ENCODE assay signal across 8 mouse cellular contexts in genomic region chr5:136953440-136953951, GRCm38 (mm10). TPM values are rescaled to one million over a fixed set of nuclear protein-coding genes. Genes with fewer than 3 reads are reported as not detected.
DNase-seq lines count a peak whose midpoint lies in the region; ATAC-seq and TF ChIP-seq lines count a peak whose summit lies in the region.

No protein-coding gene starts in this region.

- H3K9me3 ChIP-seq in forebrain, embryonic 10.5 days = no peaks in the 10 kb centered on the region
- H3K9me3 ChIP-seq in hindbrain, embryonic 12.5 days (replicated peaks) = no peaks in the 10 kb centered on the region
- no peaks in the 10 kb centered on the region for H3K9me3 ChIP-seq in midbrain, embryonic 11.5 days (ENCODE audit: control insufficient read depth, low read length)

- H3K27me3 ChIP-seq in Patski = no peaks in the 10 kb centered on the region
- no peaks in the 10 kb centered on the region for H3K27me3 ChIP-seq in forebrain, embryonic 10.5 days (ENCODE audit: poor library complexity, severe bottlenecking)
- H3K27me3 ChIP-seq in hindbrain, embryonic 12.5 days = no peaks in the 10 kb centered on the region
- no peaks in the 10 kb centered on the region for H3K27me3 ChIP-seq in midbrain, embryonic 11.5 days (ENCODE audit: control insufficient read depth, insufficient read depth, low read length)

- no peak for TF ChIP-seq CTCF in Patski (IDR thresholded peaks at IDR 0.05)

- H3K4me1 ChIP-seq in forebrain, embryonic 10.5 days = peaks cover 21% of the 10 kb centered on the region
- H3K4me1 ChIP-seq in hindbrain, embryonic 12.5 days = peaks cover 22% of the 10 kb centered on the region
- H3K4me1 ChIP-seq in midbrain, embryonic 11.5 days (ENCODE audit: control insufficient read depth, insufficient read depth, low read length) = peaks cover 8% of the 10 kb centered on the region

- peaks cover 30% of the 10 kb centered on the region for H3K36me3 ChIP-seq in forebrain, embryonic 10.5 days (replicated peaks)
- peaks cover 7% of the 10 kb centered on the region; the same call in 1 of the 2 replicates for H3K36me3 ChIP-seq in hindbrain, embryonic 12.5 days
- no peaks in the 10 kb centered on the region; the same call in 1 of the 2 replicates for H3K36me3 ChIP-seq in midbrain, embryonic 11.5 days (ENCODE audit: control insufficient read depth, insufficient read depth, low read length)

- H3K9ac ChIP-seq in hindbrain, embryonic 12.5 days = peak overlapping the region; percentile 83
- H3K9ac ChIP-seq in midbrain, embryonic 11.5 days (ENCODE audit: low read length) = peak overlapping the region; percentile 89

- CTCF ChIA-PET in Patski (lab: Charles Lee) = interaction anchor here (0.9 to 6.1 kb wide), 5 partner anchors 9 to 17 kb away, joined by 3 to 37 read pairs (median 9); partner anchors contain the start of gene Cldn15

- POLR2A ChIA-PET in Patski (lab: Charles Lee) = interaction anchor here (0.5 to 3.2 kb wide), 8 partner anchors 9 to 959 kb away, joined by 3 to 15 read pairs (median 4); no protein-coding TSS in a partner anchor

- peak overlapping the region; percentile 86 for H3K27ac ChIP-seq in forebrain, embryonic 10.5 days
- peak overlapping the region; percentile 77 for H3K27ac ChIP-seq in hindbrain, embryonic 12.5 days
- peak overlapping the region; percentile 54; the same call in 1 of the 2 replicates for H3K27ac ChIP-seq in midbrain, embryonic 11.5 days (ENCODE audit: low read depth, low read length)

- DNase-seq in cerebellum, adult 8-10 months = no peak
- no peak for DNase-seq in Patski (ENCODE audit: low read depth, low spot score)
- DNase-seq in forebrain, embryonic 10.5 days (ENCODE audit: extremely low spot score, low spot score) = no peak
- peak; percentile 41 to 57 for DNase-seq in layer of hippocampus, postnatal 14 days (ENCODE audit: low spot score in 2 of 2)
- no peak for DNase-seq in midbrain, embryonic 11.5 days (ENCODE audit: low spot score, missing footprints)
- no peak for DNase-seq in spleen, postnatal 4 days (ENCODE audit: low spot score in 2 of 2)

- peak overlapping the region; percentile 69 for H3K4me3 ChIP-seq in forebrain, embryonic 10.5 days
- peak overlapping the region; percentile 76 for H3K4me3 ChIP-seq in hindbrain, embryonic 12.5 days
- peak overlapping the region; percentile 80 for H3K4me3 ChIP-seq in midbrain, embryonic 11.5 days (ENCODE audit: low read depth, low read length)

- peak overlapping the region; percentile 75 for H3K4me2 ChIP-seq in hindbrain, embryonic 12.5 days (replicated peaks)
- H3K4me2 ChIP-seq in midbrain, embryonic 11.5 days = peak overlapping the region; percentile 78

- ATAC-seq in cerebellum, adult (ENCODE audit: insufficient number of reproducible peaks, low FRiP score, low TSS enrichment) = peak; percentile 19; the same call in 1 of the 2 replicates
- ATAC-seq in Patski = peak; percentile 14
- no peak; the same call in 1 of the 2 replicates for ATAC-seq in hindbrain, embryonic 12.5 days (ENCODE audit: low FRiP score)
- no peak for ATAC-seq in midbrain, embryonic 11.5 days (ENCODE audit: low FRiP score)

- 3% methylated on average over 12 of the region's 12 CpGs for WGBS in forebrain, embryonic 10.5 days
- 4% methylated on average over 12 of the region's 12 CpGs for WGBS in hindbrain, embryonic 12.5 days
- WGBS in midbrain, embryonic 11.5 days = 3% methylated on average over 12 of the region's 12 CpGs

- in situ Hi-C loops in Patski (cut with MboI; ENCODE audit: low pct_unique_long_range_greater_than_20kb) = no loop called here

RNA-seq across cellular contexts. Expression of gene Fis1, which starts 0.4 kb away (rescaled TPM):
- polyA plus RNA-seq in Patski (2021) = 280 TPM
- 243 and 263 TPM in 2 replicates for polyA plus RNA-seq in forebrain, embryonic 10.5 days (2016; fragmentation: Nextera tagmentation; extraction: Ambion mirVana)
- polyA plus RNA-seq in hindbrain, embryonic 12.5 days (2016; fragmentation: Nextera tagmentation; extraction: Ambion mirVana) = 294 and 324 TPM in 2 replicates
- 100 to 1,000 TPM; 207 to 216 TPM for total RNA-seq in layer of hippocampus, postnatal 14 days (2021)
- polyA plus RNA-seq in midbrain, embryonic 11.5 days (2014; fragmentation: Nextera tagmentation; extraction: Ambion mirVana) = 320 and 332 TPM in 2 replicates

RNA-seq across cellular contexts. Expression of gene Cldn15, which starts 12.9 kb away (rescaled TPM):
- polyA plus RNA-seq in Patski (2021) = 0.22 TPM
- 0.35 and 0.52 TPM in 2 replicates for polyA plus RNA-seq in forebrain, embryonic 10.5 days (2016; fragmentation: Nextera tagmentation; extraction: Ambion mirVana)
- polyA plus RNA-seq in hindbrain, embryonic 12.5 days (2016; fragmentation: Nextera tagmentation; extraction: Ambion mirVana) = 0.25 and 0.28 TPM in 2 replicates
- total RNA-seq in layer of hippocampus, postnatal 14 days (2021) = under 1 TPM in 1 of 2 experiments, not detected in 1; 0.28 TPM
- polyA plus RNA-seq in midbrain, embryonic 11.5 days (2014; fragmentation: Nextera tagmentation; extraction: Ambion mirVana) = 0.22 and 0.26 TPM in 2 replicates

RNA-seq across cellular contexts. Expression of gene Plod3, which starts 33.3 kb away (rescaled TPM):
- polyA plus RNA-seq in Patski (2021) = 202 TPM
- 35.7 and 40.7 TPM in 2 replicates for polyA plus RNA-seq in forebrain, embryonic 10.5 days (2016; fragmentation: Nextera tagmentation; extraction: Ambion mirVana)
- polyA plus RNA-seq in hindbrain, embryonic 12.5 days (2016; fragmentation: Nextera tagmentation; extraction: Ambion mirVana) = 43.3 and 44.7 TPM in 2 replicates
- 10 to 100 TPM; 40.9 to 42.2 TPM for total RNA-seq in layer of hippocampus, postnatal 14 days (2021)
- 21.4 and 23.1 TPM in 2 replicates for polyA plus RNA-seq in midbrain, embryonic 11.5 days (2014; fragmentation: Nextera tagmentation; extraction: Ambion mirVana)

RNA-seq across cellular contexts. Expression of gene Znhit1, which starts 34.3 kb away (rescaled TPM):
- polyA plus RNA-seq in Patski (2021) = 99.6 TPM
- 102 and 107 TPM in 2 replicates for polyA plus RNA-seq in forebrain, embryonic 10.5 days (2016; fragmentation: Nextera tagmentation; extraction: Ambion mirVana)
- 101 and 103 TPM in 2 replicates for polyA plus RNA-seq in hindbrain, embryonic 12.5 days (2016; fragmentation: Nextera tagmentation; extraction: Ambion mirVana)
- 10 to 100 TPM; 71.4 to 76.1 TPM for total RNA-seq in layer of hippocampus, postnatal 14 days (2021)
- 91.1 and 92.1 TPM in 2 replicates for polyA plus RNA-seq in midbrain, embryonic 11.5 days (2014; fragmentation: Nextera tagmentation; extraction: Ambion mirVana)

RNA-seq across cellular contexts. Expression of gene Ift22, which starts 45.5 kb away (rescaled TPM):
- polyA plus RNA-seq in Patski (2021) = 73.2 TPM
- polyA plus RNA-seq in forebrain, embryonic 10.5 days (2016; fragmentation: Nextera tagmentation; extraction: Ambion mirVana) = 107 and 113 TPM in 2 replicates
- 94.9 and 106 TPM in 2 replicates for polyA plus RNA-seq in hindbrain, embryonic 12.5 days (2016; fragmentation: Nextera tagmentation; extraction: Ambion mirVana)
- 10 to 100 TPM; 78.3 to 99.5 TPM for total RNA-seq in layer of hippocampus, postnatal 14 days (2021)
- 111 and 114 TPM in 2 replicates for polyA plus RNA-seq in midbrain, embryonic 11.5 days (2014; fragmentation: Nextera tagmentation; extraction: Ambion mirVana)

Comparison
In these comparisons a context has a peak if more than half of its experiments do, and no peak if none do; other contexts are left out.
1. ATAC-seq: peak in cerebellum, adult (single experiment) and Patski (single experiment); none in hindbrain, embryonic 12.5 days (single experiment) and midbrain, embryonic 11.5 days (single experiment).
2. DNase-seq: peak in layer of hippocampus, postnatal 14 days (2 of 2); none in cerebellum, adult 8-10 months (single experiment), Patski (single experiment), forebrain, embryonic 10.5 days (single experiment), midbrain, embryonic 11.5 days (single experiment) and spleen, postnatal 4 days (0 of 2).
3. Peak in every context shown above with its lines, with median percentiles within 50 percentile points of each other: H3K27ac ChIP-seq and H3K4me3 ChIP-seq.